Mouse (Mus musculus) embryo, embryonic 11.5 days (tissue): ENCODE measurements at regions not wholly inside any gene's neighbourhood (a gene's known extent, or its start where the extent isn't known, plus 50 kb on each side); places are given as distances from the start of the nearest gene placed in this dataset.

ENCODE experiments used
- DNase-seq: peaks from one replicate; pipeline ENCODE4 v3.0.0-alpha.2; 2012; ENCODE audit warnings: low read depth, low spot score

DNA sequence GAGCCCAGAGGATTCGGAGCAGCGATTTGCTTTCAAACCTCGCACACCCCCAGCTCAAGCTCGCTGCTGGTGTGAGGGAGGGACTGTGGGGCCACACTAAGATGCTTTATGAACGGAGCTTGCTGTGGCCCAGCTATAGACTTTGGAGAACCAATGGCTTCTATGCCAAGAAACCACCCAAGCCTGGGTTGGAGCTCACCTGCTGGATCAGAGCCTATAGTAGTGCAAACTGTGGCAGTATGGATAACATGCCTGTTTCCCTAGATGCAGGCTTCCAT, 142.5 kb upstream of the A230072I06Rik start:
- DNase-seq: no peak

GRCm38 (mm10) chr8:12137496-12137895, 141.1 kb upstream of the A230072I06Rik start:
- DNase-seq: no peak

GRCm38 (mm10) chr8:12137913-12138312, 140.7 kb upstream of the A230072I06Rik start:
- no peak for DNase-seq

GRCm38 (mm10) chr8:12151679-12152078, 126.9 kb upstream of the A230072I06Rik start:
- DNase-seq: no peak

DNA sequence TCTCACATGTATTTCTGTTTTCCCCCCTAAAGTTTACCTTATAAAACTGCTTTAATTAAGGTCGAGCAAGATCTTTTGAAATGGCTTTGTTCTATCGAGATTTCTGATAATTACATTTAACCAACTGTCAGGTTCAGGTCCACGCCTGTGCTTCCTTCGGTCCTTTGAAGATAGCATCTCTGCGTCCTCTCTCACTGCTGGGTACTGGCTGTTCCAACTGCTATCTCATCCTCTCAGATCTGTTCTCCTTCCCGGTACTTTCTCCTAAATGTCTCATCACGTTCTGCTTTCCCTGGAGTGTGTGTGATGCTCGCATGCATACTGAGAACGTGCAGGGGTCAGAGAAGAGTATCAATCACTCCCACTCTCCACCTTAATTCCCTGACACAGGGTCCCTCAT, 125.8 kb upstream of the A230072I06Rik start:
- no peak for DNase-seq

- no peak for DNase-seq
Measured at GRCm38 (mm10) chr8:12156893-12157292, 121.7 kb upstream of the A230072I06Rik start.

DNA sequence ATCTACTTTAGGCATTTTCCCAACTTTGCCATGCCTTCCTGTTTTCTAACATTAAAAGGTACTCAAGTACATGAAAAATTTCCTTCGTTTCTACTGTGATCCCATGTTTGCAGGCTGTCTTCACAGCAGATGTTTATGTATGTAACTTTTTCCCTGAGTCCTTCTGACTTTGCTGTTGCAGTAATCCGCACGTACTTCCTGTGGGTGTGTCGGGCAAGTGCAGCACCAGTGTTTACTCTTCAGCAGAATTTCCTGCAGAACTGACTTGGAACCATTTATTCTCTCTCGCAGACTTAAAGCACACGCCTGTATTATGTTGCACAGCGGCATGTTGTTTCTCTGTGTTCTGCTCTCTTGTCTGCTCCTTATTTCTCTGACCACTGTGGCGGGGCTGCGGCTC, 120.4 kb upstream of the A230072I06Rik start:
- no peak for DNase-seq

GRCm38 (mm10) chr8:12162921-12163705, 115.5 kb upstream of the A230072I06Rik start:
- no peak for DNase-seq

GRCm38 (mm10) chr8:12165487-12166152, 113.0 kb upstream of the A230072I06Rik start:
- no peak for DNase-seq

GRCm38 (mm10) chr8:12171788-12172187, 106.8 kb upstream of the A230072I06Rik start:
- no peak for DNase-seq

GRCm38 (mm10) chr8:12175496-12175895, 103.1 kb upstream of the A230072I06Rik start:
- DNase-seq: no peak

GRCm38 (mm10) chr8:12184666-12185065, 94.0 kb upstream of the A230072I06Rik start:
- no peak for DNase-seq

DNA sequence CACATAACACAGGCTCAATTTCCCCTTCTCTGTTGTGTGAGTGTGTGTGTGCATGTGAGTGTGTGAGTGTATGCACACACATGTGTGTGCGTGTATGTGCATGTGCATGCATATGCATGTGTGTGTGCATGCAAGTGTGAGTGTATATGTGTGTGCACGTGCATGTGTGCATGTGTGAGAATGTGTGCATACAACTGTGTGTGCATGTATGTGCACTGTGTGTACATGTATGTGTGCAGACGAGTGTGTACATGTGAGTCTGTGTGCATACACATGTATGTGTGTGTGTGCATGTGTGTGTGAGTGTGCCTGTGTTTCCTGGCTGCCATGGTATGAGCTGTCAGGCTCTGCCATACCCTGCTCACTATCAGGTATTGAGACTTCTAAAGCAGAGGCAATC, 91.3 kb upstream of the A230072I06Rik start:
- DNase-seq: no peak

- no peak for DNase-seq
Measured at GRCm38 (mm10) chr8:12188451-12188850, 90.2 kb upstream of the A230072I06Rik start.

DNA sequence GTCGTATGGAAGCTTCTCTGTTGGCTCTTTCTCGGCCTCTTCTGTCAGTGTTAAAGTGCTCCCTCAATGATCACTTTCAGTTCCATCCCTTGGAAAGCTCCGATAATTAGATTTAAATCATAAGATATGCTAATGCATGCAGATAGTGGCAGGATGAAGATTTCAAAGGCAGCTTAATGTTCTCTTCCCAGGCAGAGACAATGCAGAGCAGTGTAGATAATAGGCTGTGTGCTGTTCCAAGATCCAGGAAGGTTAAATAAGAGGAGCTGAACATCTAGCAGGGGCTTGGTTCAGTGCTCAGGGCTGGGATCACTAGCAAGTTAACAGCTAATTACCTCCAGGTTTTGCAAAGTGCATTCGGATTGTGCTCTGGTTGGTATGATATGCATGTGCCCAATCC, 89.7 kb upstream of the A230072I06Rik start:
- DNase-seq: no peak

DNA sequence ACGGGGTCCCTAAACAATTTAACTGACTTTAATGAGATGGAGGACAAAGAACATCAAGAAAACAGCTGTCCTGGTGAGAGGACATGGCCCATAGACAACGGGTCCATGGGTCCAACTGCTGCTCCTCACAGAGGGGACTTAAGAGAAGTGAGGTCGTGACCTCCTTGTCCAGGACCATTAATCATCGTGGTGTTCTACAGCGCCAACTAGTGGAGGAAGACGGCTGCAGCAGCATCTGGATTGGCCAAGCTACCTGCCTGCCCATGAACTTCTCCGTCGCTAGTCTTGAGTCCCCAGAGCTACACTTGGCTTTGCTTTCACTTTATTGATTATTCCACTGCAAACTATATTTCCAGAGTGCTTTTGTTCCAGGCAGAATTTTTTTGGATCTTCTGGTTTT, 86.6 kb upstream of the A230072I06Rik start:
- no peak for DNase-seq

DNA sequence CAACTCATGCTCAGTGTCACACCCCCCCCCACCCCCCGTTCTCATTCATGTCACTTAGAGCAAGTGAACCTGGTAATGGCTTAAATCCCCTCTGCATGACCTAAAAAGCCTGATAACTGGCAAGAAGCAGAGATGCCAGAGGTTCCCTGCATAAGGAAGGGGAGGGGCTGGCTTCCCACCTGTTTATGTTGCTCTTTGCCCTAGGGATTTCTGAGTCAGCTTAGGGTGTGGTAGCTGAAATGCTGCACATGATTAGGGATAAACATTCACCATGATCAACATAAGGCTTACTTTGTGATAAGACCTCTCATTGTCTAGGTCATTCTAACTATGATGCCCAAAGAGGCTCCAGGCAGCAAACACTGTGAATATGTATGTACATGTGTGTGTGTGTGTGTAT, 72.7 kb upstream of the A230072I06Rik start:
- no peak for DNase-seq

GRCm38 (mm10) chr8:12207412-12207811, 71.2 kb upstream of the A230072I06Rik start:
- no peak for DNase-seq

GRCm38 (mm10) chr8:12213774-12214173, 64.8 kb upstream of the A230072I06Rik start:
- DNase-seq: no peak

GRCm38 (mm10) chr8:12214205-12215019, 64.2 kb upstream of the A230072I06Rik start:
- DNase-seq: no peak

- DNase-seq: no peak
Measured at GRCm38 (mm10) chr8:12221506-12221905, 57.1 kb upstream of the A230072I06Rik start.

- no peak for DNase-seq
Measured at GRCm38 (mm10) chr8:12223376-12223775, 55.2 kb upstream of the A230072I06Rik start.
